Mouse (Mus musculus) testis, postnatal 14 days (tissue): ENCODE data around the gene Ptprf.
A peak's percentile ranks its signal among the peaks of the same experiment; 100 is the strongest.

Experiments used
- DNase-seq: peaks from one replicate; pipeline ENCODE4 v3.0.0; 2021; ENCODE audit warnings: low spot score

Ptprf gene

GRCm38 (mm10) chr4:118257977-118258376 is 33.2 kb downstream of the Ptprf start:
- no peak for DNase-seq

GRCm38 (mm10) chr4:118257416-118257815 is 33.8 kb downstream of the Ptprf start:
- no peak for DNase-seq

DNA sequence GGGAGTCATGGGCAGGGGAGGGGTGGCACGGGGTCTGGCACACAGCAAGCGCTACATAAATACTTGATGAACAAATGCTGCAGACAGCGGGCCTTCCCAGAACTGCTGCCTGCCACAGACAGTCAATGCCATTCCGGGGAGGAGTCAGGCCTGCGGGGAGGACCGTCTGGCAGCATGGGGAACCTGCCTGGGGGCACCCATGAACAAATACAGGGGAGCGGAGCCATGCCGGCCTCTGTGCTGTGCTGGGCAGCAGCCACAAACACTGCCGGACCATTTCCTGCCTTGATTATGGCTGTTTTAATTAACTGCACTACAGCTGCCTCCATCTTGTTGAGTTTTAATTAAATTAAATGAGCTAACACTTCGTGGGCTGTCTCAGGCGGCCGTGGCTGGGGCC is 35.0 kb downstream of the Ptprf start:
- DNase-seq, result no peak

- no peak for DNase-seq
Observed at GRCm38 (mm10) chr4:118254953-118255352, 36.3 kb downstream of the Ptprf start.

DNA sequence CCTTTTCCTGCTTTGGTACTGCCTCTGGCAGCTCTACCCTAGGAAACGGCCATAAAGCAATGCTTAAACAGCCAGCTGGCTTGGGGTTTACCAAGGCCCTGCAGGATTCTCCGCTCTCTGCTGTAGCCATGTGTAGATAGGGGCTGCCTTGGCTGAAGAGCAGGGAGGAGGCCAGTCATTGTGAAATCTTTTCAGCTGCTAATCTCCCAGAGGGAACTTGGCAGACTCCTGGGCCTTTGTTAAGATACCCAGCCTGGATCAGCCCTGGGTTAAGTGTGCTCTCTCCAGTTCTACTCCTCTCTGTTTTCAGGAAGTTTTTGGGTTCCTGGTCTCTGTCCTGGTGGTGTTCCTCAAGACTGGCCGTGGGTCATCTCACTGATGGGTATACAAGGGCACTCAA is 43.9 kb downstream of the Ptprf start:
- peak; percentile 59 for DNase-seq

- DNase-seq, result no peak
Observed at GRCm38 (mm10) chr4:118245847-118246246, 45.4 kb downstream of the Ptprf start.

GRCm38 (mm10) chr4:118243791-118244190 is 47.4 kb downstream of the Ptprf start:
- DNase-seq, result no peak

DNA sequence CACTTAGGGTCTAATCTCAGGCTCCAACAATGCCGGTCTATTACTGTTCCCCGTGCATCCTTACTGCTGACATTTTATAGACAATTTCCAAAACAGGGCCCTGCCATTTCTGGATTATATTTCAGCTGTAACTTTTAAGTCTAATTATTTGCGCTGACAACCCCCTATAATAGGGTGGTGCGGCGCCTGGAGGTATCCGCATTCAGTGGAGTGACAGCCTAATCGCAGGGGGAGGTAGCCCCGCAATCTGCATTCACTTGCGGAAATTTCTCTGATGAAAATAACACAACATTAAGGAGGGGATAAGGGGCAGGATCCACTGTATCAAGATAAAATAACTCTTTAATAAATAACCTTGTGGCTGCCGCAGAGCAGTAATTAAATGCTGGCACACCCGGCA is 47.9 kb downstream of the Ptprf start:
- no peak for DNase-seq

GRCm38 (mm10) chr4:118239960-118240689 is 51.1 kb downstream of the Ptprf start:
- peak; percentile 51 for DNase-seq

DNA sequence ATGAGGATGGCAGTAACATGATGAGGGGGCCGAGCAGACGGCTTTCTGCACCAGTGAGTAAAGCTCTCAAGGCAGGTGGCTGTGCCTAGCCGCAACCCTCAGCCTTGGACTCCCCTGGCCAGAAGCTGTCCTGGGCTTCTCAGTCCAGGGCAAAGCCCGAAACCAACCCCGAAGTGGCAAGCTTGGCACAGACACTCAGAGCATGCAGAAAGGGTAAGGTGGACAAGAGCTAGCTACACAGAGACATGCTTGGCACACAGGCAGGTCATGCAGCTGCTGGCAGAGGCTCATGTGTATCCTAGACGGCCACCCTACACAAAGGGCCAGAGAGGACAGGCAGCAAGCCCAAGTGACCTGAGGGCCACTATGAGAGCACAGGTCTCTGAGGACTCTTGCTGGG is 52.5 kb downstream of the Ptprf start:
- DNase-seq, result no peak

GRCm38 (mm10) chr4:118236871-118237270 is 54.3 kb downstream of the Ptprf start:
- no peak for DNase-seq

- DNase-seq, result no peak
Observed at GRCm38 (mm10) chr4:118234711-118235388, 56.4 kb downstream of the Ptprf start.

- DNase-seq, result no peak
Observed at GRCm38 (mm10) chr4:118233886-118234285, 57.3 kb downstream of the Ptprf start.

- DNase-seq, result no peak
Observed at GRCm38 (mm10) chr4:118231861-118232260, 59.3 kb downstream of the Ptprf start.

DNA sequence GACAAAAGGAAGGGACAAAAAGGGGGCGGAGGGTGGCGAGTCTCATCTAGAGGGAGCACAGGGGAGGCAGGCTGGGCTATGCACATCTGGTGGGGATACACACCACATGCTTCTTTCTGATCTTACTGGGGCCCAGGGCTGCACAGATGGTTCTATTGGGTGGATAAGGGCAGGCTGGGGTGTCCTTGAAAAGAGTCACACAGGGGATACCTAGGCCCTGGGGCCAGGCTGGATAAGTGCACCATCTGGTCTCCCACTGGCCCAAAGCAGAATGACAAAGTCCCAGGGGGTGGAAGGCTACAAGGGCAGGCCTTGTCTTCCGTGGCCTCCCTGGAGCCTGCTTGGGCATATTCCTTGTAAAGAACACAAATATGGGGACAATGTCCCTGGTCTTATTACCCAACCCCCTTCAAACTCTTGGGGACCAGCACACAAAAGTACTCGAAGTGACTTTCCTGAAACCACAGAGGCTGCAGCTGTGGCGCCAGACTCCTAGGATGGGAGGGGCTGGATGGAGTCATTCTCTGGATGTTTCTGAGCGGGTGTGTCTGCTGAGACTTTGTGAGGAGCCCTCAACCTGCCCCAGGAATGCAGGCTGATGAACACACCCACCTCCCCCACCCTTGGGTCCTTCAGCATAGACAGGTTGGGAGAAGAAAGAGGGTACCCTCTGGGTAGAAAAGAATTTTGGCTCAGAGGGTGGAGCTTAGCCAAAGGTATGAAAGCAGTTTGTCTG is 62.0 kb downstream of the Ptprf start:
- no peak for DNase-seq

GRCm38 (mm10) chr4:118227398-118227797 is 63.8 kb downstream of the Ptprf start:
- no peak for DNase-seq

- no peak for DNase-seq
Observed at GRCm38 (mm10) chr4:118221261-118221660, 69.9 kb downstream of the Ptprf start.

DNA sequence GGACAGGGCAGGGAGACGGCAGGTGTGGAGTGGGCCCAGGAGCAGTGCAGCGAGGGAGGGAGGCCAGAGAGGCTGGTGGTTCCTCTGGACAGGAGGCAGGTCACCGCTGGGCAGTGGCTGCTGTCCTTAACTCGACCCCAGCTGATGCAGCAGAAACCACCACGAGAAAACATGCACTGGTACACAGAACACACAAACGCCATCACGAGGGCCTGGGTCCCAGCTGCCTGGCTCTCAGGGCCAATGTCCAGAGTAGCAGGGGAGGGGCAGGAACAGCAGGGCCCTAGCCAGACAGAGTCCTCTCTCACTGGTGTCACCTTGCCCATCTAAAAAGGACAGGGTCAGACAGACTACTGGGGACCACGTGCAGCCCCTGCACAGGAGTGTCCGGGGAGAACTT is 70.4 kb downstream of the Ptprf start:
- no peak for DNase-seq

- DNase-seq, result no peak
Observed at GRCm38 (mm10) chr4:118219487-118219886, 71.7 kb downstream of the Ptprf start.

GRCm38 (mm10) chr4:118218521-118218920 is 72.7 kb downstream of the Ptprf start:
- DNase-seq, result no peak

DNA sequence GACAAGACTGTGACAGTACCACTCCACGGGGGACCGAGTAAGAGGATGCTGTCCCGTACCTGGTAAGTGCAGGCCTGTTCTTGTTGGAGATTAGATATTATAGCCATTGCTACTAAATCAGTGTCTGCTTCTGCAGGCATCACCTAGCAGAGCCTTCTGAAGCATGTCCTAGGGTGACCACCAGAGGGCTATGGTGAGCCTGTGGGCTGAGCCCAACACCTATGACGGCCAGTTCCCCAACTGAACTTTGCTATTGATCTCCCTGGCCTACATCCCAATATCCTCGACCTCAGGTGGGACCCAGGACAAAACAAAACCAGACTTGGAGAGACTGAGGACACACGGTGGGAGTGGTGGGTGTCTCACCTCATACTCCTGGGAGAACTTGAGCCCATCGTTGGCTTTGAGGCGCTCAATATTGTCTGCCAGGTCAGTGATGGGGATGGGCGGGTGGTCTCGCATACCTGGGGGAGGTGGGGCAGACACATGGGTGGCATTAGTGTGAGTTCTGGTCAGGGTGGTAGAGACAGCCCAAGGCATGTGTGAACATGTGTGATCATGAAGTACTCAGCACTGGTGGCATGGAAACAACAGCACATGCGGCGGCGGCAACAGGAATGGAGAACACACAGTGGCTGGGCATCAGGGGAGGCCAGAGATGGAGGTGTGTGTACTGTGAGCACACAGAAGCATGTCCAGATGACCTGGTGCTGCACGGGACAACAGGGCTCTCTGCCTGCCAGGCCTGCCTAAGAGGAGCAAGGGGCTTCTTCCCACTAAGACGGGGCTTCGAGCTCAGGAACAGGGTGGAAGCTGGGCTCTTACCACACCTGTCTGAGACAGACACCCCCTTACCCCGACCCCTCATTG is 74.2 kb downstream of the Ptprf start:
- no peak for DNase-seq

DNA sequence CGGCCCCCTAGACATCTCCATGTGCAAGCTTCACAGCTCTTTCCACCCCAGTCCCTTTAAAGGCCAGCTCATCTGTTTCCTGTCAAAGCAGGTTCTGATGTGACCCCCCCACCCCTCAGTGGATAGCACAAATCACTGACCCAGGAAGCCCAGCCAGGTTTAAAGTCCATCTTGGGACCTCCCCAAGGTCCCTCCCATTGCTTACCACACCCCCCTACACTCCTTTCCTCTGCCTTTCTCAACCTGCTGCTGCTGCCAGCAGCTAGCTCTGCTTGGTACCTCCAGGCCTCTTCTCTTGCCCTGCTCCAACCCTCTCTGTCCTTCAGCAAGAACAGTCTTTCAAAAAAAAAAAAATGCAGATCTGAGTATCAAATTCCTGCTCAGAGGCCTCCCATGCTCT is 76.3 kb downstream of the Ptprf start:
- DNase-seq, result no peak
